Mouse (Mus musculus) hindbrain, embryonic 13.5 days (tissue): ENCODE results near the gene Gm11733. TPM values are rescaled to one million over a fixed set of nuclear protein-coding genes. Genes with fewer than 3 reads are reported as not detected.

Source experiments
- ATAC-seq: fragments of 200-750 bp; cut with Nextera tagmentation; 2 replicates; pipeline ENCODE4 v1.8.0; 2017; ENCODE audit warnings: moderate TSS enrichment; ENCODE audit not compliant: low FRiP score
- H3K27ac ChIP-seq: fragments of 300-500 bp; sonication (generic); 2 replicates; pipeline ENCODE4 v1.5.1; 2015; ENCODE audit warnings: inconsistent platforms, mild to moderate bottlenecking, moderate library complexity
- H3K27me3 ChIP-seq: fragments of 300-500 bp; sonication (generic); 2 replicates; pipeline ENCODE4 v1.6.1; 2015; ENCODE audit warnings: mild to moderate bottlenecking, inconsistent platforms
- H3K36me3 ChIP-seq: fragments of 300-500 bp; sonication (generic); 2 replicates; pipeline ENCODE4 v1.6.1; 2015; ENCODE audit warnings: mild to moderate bottlenecking, inconsistent platforms
- H3K4me1 ChIP-seq: fragments of 300-500 bp; sonication (generic); replicated peaks from 2 replicates; pipeline ENCODE4 v1.6.1; 2015; ENCODE audit warnings: inconsistent platforms
- H3K4me2 ChIP-seq: fragments of 300-500 bp; sonication (generic); 2 replicates; pipeline ENCODE4 v1.6.1; 2015; ENCODE audit warnings: inconsistent platforms, mild to moderate bottlenecking, moderate library complexity
- H3K4me3 ChIP-seq: fragments of 300-500 bp; sonication (generic); 2 replicates; pipeline ENCODE4 v1.5.1; 2015; ENCODE audit warnings: mild to moderate bottlenecking, inconsistent platforms
- H3K9ac ChIP-seq: fragments of 300-500 bp; sonication (generic); 2 replicates; pipeline ENCODE4 v1.6.1; 2015; ENCODE audit warnings: mild to moderate bottlenecking, inconsistent platforms
- H3K9me3 ChIP-seq: fragments of 300-500 bp; sonication (generic); 2 replicates; pipeline ENCODE4 v1.6.1; 2016; ENCODE audit warnings: inconsistent platforms
- WGBS: fragments of 180-500 bp; shearing (Covaris S2); methylation state at CpG from one replicate; pipeline ENCODE4 v1.1.7; 2015; 5-methylcytosine and 5-hydroxymethylcytosine counted together
- polyA plus RNA-seq: library from polyadenylated mRNA; unstranded; fragments of >200 nt; fragmentation: Nextera tagmentation; extraction: Ambion mirVana; gene quantifications from 2 replicates; pipeline ENCODE4 v1.2.1, GENCODE M21; 2015

The Gm11733 gene
- polyA plus RNA-seq, 1 experiment from 2014 or later: not detected

- no peak for ATAC-seq
- Histone ChIP-seq H3K36me3 (no peaks in the 10 kb centered on the region), H3K4me2 (peak overlapping the region; percentile 26; the same call in 1 of the 2 replicates), H3K4me1 (peaks cover 74% of the 10 kb centered on the region), H3K9ac (peak overlapping the region; percentile 59), H3K27me3 (peaks cover 11% of the 10 kb centered on the region), H3K4me3 (no peak overlapping the region), H3K9me3 (no peaks in the 10 kb centered on the region), H3K27ac (peak overlapping the region; percentile 98)
- WGBS: 45% methylated on average over 12 of the region's 12 CpGs
Measured at GRCm38 (mm10) chr11:117479746-117480145, 4.4 kb upstream of the Gm11733 start.

DNA sequence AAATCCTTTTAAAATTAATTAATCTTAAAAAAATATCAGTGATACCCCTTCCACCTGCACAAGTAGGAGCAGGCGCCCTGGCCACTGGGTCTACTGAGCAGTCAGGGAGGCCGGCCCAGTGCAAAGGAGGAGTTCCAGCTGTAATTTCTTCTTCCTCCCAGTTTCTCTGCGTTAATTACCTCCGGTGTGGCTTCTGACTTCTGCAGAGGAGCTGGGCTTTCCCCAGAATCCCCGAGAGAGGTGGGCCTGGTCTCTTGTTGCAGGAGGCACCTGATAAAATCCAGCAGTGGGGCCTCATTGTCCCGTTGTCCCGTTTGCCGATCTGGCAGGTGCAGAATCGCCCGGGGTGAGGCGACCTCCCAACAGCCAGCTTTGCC, 1.9 kb upstream of the Gm11733 start:
- ATAC-seq: no peak
- Histone ChIP-seq H3K4me1 (peaks cover 71% of the 10 kb centered on the region), H3K27me3 (peaks cover 28% of the 10 kb centered on the region), H3K9me3 (no peaks in the 10 kb centered on the region), H3K9ac (peak overlapping the region; percentile 55), H3K27ac (peak overlapping the region; percentile 90), H3K4me3 (peak overlapping the region; percentile 17; the same call in 1 of the 2 replicates), H3K4me2 (peak overlapping the region; percentile 46), H3K36me3 (no peaks in the 10 kb centered on the region)
- WGBS: 10% methylated on average over 11 of the region's 11 CpGs

DNA sequence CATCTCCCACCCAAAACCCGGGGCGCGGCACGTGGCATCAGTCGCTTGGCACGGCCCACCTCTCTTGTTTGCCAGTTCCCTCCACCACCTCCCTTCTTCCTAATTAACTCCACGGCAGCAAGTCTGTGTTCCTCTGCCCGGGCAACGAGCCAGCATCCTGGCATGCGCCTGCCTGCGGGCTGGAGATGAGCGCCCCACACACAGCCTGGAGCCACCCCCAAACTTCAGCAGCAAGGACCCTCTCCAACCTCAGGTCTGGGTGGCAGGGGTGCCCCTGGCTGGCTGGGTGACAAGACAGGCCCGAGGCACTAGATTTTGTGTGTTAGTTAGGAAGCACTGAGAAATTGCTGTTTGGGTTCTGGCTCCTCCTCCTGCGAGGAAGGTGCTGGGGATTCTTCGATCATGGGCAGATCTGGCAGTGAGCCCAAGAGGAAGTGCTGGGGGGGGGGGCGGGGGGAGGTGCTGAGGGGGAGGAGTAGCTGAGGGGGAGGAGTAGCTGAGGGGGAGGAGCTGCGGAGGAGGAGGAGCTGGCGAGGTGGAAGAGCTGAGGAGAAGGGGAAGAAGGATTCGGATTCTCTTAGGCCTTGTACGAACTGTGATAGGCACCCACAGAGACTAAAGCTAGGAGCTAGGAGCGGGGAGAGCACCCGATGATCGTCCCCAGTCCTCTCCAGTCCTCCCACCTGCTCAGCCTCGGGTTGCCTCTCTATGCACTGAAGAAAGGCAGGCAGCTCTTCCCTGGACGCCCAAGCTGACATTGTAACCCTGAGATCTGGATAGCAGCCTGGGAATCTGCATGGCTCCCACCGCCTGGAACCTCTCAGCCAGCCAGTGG, 1.3 kb upstream of the Gm11733 start:
- no peaks in the 10 kb centered on the region for H3K36me3 ChIP-seq
- peak overlapping the region; percentile 46 for H3K4me2 ChIP-seq
- H3K9me3 ChIP-seq: no peaks in the 10 kb centered on the region
- peak overlapping the region; percentile 17; the same call in 1 of the 2 replicates for H3K4me3 ChIP-seq
- WGBS: 1% methylated on average over 23 of the region's 26 CpGs
- H3K27ac ChIP-seq: peak overlapping the region; percentile 90
- H3K27me3 ChIP-seq: peaks cover 34% of the 10 kb centered on the region
- H3K4me1 ChIP-seq: peaks cover 71% of the 10 kb centered on the region
- H3K9ac ChIP-seq: peak overlapping the region; percentile 55
- ATAC-seq: peak; percentile 51

- Histone ChIP-seq H3K4me3 (no peak overlapping the region), H3K9ac (no peak overlapping the region), H3K9me3 (peaks cover 8% of the 10 kb centered on the region; the same call in 1 of the 2 replicates), H3K36me3 (no peaks in the 10 kb centered on the region), H3K27me3 (peaks cover 30% of the 10 kb centered on the region), H3K27ac (peak overlapping the region; percentile 66), H3K4me2 (no peak overlapping the region), H3K4me1 (peaks cover 44% of the 10 kb centered on the region)
- 61% methylated on average over 17 of the region's 17 CpGs for WGBS
- peak; percentile 47 for ATAC-seq
Measured at GRCm38 (mm10) chr11:117491408-117492208, 7.4 kb downstream of the Gm11733 start.

DNA sequence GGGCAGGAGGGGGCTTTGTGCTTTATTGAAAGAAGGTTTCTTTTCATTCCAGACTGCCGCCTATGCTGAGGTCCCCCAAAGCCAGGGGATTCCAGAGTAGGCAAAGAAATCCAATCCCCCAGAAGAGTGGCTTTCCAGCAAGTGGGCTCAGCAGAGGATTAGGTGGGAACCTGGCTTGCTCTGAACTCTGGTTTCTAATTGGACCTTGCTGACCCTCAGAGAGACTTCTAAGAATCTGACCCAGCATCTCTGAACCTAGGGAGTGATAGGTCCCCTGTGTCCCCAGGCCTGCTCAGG, 8.0 kb downstream of the Gm11733 start:
- Histone ChIP-seq H3K4me2 (no peak overlapping the region), H3K9me3 (peaks cover 8% of the 10 kb centered on the region; the same call in 1 of the 2 replicates), H3K36me3 (no peaks in the 10 kb centered on the region), H3K27ac (peak overlapping the region; percentile 66), H3K4me1 (peaks cover 50% of the 10 kb centered on the region), H3K9ac (no peak overlapping the region), H3K27me3 (peaks cover 24% of the 10 kb centered on the region), H3K4me3 (no peak overlapping the region)
- ATAC-seq: no peak
- 8% methylated on average over 1 of the region's 1 CpGs for WGBS

DNA sequence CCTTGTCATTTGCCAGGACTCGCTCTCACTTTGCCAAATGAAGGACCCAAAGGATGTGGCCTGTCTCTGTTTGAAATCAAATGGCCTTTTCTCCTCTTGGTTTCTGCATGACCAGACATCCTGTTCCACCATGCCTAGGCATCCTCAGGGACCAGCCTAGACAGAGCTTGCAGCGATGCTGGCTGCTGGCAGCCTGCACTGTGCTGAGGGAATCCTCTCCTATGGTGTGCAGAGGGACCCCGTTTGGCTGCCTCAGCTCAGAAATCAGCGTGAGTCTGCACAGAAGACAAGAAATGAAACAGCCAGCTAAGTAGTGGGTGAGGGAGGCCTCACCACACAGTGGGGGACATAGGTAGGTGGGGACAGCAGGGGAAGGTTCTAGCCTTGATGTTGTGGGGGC, 12.6 kb downstream of the Gm11733 start:
- Histone ChIP-seq H3K4me2 (peak overlapping the region; percentile 42; the same call in 1 of the 2 replicates), H3K36me3 (no peaks in the 10 kb centered on the region), H3K4me1 (peaks cover 67% of the 10 kb centered on the region), H3K27ac (peak overlapping the region; percentile 97), H3K9me3 (no peaks in the 10 kb centered on the region), H3K4me3 (no peak overlapping the region), H3K9ac (peak overlapping the region; percentile 46), H3K27me3 (peaks cover 13% of the 10 kb centered on the region)
- peak; percentile 64 for ATAC-seq
- WGBS: 13% methylated on average over 4 of the region's 4 CpGs

- Histone ChIP-seq H3K27me3 (peaks cover 13% of the 10 kb centered on the region), H3K9me3 (no peaks in the 10 kb centered on the region), H3K9ac (peak overlapping the region; percentile 60), H3K4me1 (peaks cover 60% of the 10 kb centered on the region), H3K27ac (peak overlapping the region; percentile 97), H3K36me3 (no peaks in the 10 kb centered on the region), H3K4me2 (peak overlapping the region; percentile 42), H3K4me3 (no peak overlapping the region)
- ATAC-seq: peak; percentile 84
- 3% methylated on average over 16 of the region's 16 CpGs for WGBS
Measured at GRCm38 (mm10) chr11:117497256-117498136, 13.3 kb downstream of the Gm11733 start.

- peak; percentile 34 for ATAC-seq
- Histone ChIP-seq H3K9me3 (no peaks in the 10 kb centered on the region), H3K27ac (peak overlapping the region; percentile 97), H3K4me2 (peak overlapping the region; percentile 42), H3K4me1 (peaks cover 54% of the 10 kb centered on the region), H3K9ac (peak overlapping the region; percentile 60), H3K4me3 (no peak overlapping the region), H3K27me3 (peaks cover 9% of the 10 kb centered on the region), H3K36me3 (no peaks in the 10 kb centered on the region)
- WGBS: 29% methylated on average over 1 of the region's 1 CpGs
Measured at GRCm38 (mm10) chr11:117498137-117498511, 14.0 kb downstream of the Gm11733 start.

GRCm38 (mm10) chr11:117508972-117509371, 24.8 kb downstream of the Gm11733 start:
- Histone ChIP-seq H3K4me3 (no peak overlapping the region), H3K9me3 (no peaks in the 10 kb centered on the region), H3K4me1 (no peaks in the 10 kb centered on the region), H3K27ac (no peak overlapping the region), H3K4me2 (no peak overlapping the region), H3K9ac (no peak overlapping the region), H3K27me3 (0 out of 2 replicates have a peak, but pooled peaks cover 3% of the 10 kb centered on the region), H3K36me3 (no peaks in the 10 kb centered on the region)
- WGBS: 86% methylated on average over 4 of the region's 4 CpGs
- no peak for ATAC-seq

GRCm38 (mm10) chr11:117515718-117516421, 31.7 kb downstream of the Gm11733 start:
- Histone ChIP-seq H3K9me3 (0 out of 2 replicates have a peak, but pooled peaks cover 4% of the 10 kb centered on the region), H3K4me2 (no peak overlapping the region), H3K27ac (no peak overlapping the region; the same call in 1 of the 2 replicates), H3K27me3 (0 out of 2 replicates have a peak, but pooled peaks cover 7% of the 10 kb centered on the region), H3K4me3 (no peak overlapping the region), H3K9ac (no peak overlapping the region), H3K4me1 (peaks cover 9% of the 10 kb centered on the region; the same call in 1 of the 2 replicates), H3K36me3 (no peaks in the 10 kb centered on the region)
- 58% methylated on average over 10 of the region's 10 CpGs for WGBS
- ATAC-seq: peak; percentile 72; the same call in 1 of the 2 replicates

GRCm38 (mm10) chr11:117516422-117516796, 32.2 kb downstream of the Gm11733 start:
- Histone ChIP-seq H3K27me3 (0 out of 2 replicates have a peak, but pooled peaks cover 7% of the 10 kb centered on the region), H3K4me2 (no peak overlapping the region), H3K4me1 (peaks cover 9% of the 10 kb centered on the region; the same call in 1 of the 2 replicates), H3K4me3 (no peak overlapping the region), H3K9me3 (0 out of 2 replicates have a peak, but pooled peaks cover 4% of the 10 kb centered on the region), H3K27ac (no peak overlapping the region; the same call in 1 of the 2 replicates), H3K36me3 (no peaks in the 10 kb centered on the region), H3K9ac (no peak overlapping the region)
- ATAC-seq: no peak
- 91% methylated on average over 3 of the region's 3 CpGs for WGBS
